Mouse (Mus musculus): Measurements from ENCODE around the gene 1810049J17Rik. TPM values are rescaled to one million over a fixed set of nuclear protein-coding genes. Genes with fewer than 3 reads are reported as not detected.

Gene 1810049J17Rik
- polyA plus RNA-seq, 1 experiment from 2014 or later: 0.33 TPM

DNA sequence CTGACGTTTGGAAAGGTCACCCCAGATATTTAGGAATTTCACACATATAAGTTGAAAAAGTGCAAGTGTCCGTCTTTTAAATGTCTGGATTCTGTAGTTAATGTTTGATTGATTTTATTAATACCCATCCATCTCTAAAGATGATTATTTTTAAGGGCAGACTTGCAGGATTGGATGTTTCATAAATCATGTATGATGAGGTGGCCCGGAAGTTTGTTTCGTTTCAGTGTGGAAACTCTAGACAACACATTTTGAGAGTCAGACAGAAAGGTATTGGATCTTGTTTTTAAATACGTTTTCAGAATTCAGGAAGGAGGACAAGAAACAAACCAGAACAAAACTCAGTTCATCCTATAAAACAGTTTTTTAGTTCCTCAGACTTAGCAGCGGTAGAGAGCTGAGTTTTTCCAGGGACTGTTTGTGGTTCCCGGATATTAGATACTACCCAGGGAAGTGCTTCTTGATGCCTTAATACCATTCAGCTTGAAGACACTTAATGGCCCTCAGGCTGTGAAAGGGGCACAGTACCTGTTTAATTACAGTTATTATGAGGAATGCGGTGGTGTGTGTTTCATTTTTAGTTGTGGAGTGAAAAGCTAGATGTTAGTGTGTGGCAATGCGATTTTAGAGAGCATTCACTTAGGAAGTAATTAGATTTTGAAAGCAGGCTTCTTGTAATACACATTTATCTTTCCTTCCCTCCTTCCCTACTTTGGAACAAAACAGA lies 1.1 kb upstream of the 1810049J17Rik start:
- Histone ChIP-seq H3K4me3 (ENCODE audit: low read depth, low read length) (peak overlapping the region; percentile 93), H3K27me3 (replicated peaks; ENCODE audit: insufficient read depth, low read length) (no peaks in the 10 kb centered on the region), H3K27ac (ENCODE audit: low read length) (peak overlapping the region; percentile 95), H3K9me3 (ENCODE audit: low read length) (no peaks in the 10 kb centered on the region), H3K4me2 (replicated peaks; ENCODE audit: low read depth, low read length) (peak overlapping the region; percentile 75), H3K36me3 (ENCODE audit: insufficient read depth, low read length) (no peaks in the 10 kb centered on the region), H3K9ac (replicated peaks; ENCODE audit: low read depth) (peak overlapping the region; percentile 84), H3K4me1 (ENCODE audit: insufficient read depth, low read depth, low read length) (peaks cover 4% of the 10 kb centered on the region; the same call in 1 of the 2 replicates)
- 6% methylated on average over 9 of the region's 9 CpGs for WGBS
- ATAC-seq (no peak), DNase-seq (ENCODE audit: low spot score) (peak; percentile 42)
- TF ChIP-seq EP300 (IDR thresholded peaks at IDR 0.05) (no peak), CTCF (IDR thresholded peaks at IDR 0.05) (no peak)

DNA sequence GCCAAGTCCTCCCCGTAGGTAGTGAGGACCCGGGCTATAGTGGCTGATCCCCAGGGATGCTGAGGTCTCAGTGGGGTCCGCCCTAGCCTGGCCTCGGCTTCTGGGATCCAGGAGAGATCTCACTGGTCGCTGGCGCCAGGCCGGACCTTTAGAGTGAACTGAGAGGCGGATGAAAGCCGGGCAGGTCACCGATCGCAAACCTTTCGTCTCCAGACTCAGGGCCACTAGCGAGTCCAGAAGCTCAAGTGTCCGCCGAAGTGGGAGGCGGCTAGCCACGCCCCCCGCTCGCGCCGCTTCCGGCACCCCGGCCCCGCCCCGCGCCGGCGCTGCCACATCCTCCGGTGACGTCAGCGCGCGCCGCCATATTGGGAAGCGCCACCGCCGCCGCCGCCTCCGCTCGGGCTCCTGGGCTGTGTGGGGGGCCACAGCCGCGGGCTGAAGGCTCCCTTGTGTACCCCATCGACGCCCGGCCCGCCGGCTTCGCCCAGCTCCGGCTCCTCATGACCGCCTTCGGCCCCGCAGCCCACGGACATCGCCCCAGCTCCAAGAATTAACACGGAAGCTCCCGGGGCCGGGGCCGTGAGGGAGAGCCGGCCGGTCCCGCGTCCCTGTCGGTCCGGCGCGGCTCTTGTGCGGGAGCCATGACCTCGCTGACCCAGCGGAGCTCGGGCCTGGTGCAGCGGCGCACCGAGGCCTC lies 460 bp downstream of the 1810049J17Rik start, which contains the start of gene Golph3:
Gene Golph3, plus strand, starts transcription at position 360 of the 697 bp plus-strand sequence.
- TF ChIP-seq EP300 (IDR thresholded peaks at IDR 0.05): no peak
- TF ChIP-seq CTCF (IDR thresholded peaks at IDR 0.05): no peak
- no peaks in the 10 kb centered on the region for H3K9me3 ChIP-seq (ENCODE audit: low read length)
- peak within 1 kb of the TSS; percentile 93 for H3K4me3 ChIP-seq (ENCODE audit: low read depth, low read length)
- H3K36me3 ChIP-seq (ENCODE audit: insufficient read depth, low read length): no peaks in the 10 kb centered on the region
- no peaks in the 10 kb centered on the region for H3K27me3 ChIP-seq (replicated peaks; ENCODE audit: insufficient read depth, low read length)
- DNase-seq (ENCODE audit: low spot score) (peak; percentile 98), ATAC-seq (peak; percentile 93)
- WGBS: under 1% methylated on average over 55 of the region's 74 CpGs
- peak within 1 kb of the TSS; percentile 75 for H3K4me2 ChIP-seq (replicated peaks; ENCODE audit: low read depth, low read length)
- peak within 1 kb of the TSS; percentile 95 for H3K27ac ChIP-seq (ENCODE audit: low read length)
- H3K4me1 ChIP-seq (ENCODE audit: insufficient read depth, low read depth, low read length): peaks cover 2% of the 10 kb centered on the region; the same call in 1 of the 2 replicates
- H3K9ac ChIP-seq (replicated peaks; ENCODE audit: low read depth): peak within 1 kb of the TSS; percentile 84

DNA sequence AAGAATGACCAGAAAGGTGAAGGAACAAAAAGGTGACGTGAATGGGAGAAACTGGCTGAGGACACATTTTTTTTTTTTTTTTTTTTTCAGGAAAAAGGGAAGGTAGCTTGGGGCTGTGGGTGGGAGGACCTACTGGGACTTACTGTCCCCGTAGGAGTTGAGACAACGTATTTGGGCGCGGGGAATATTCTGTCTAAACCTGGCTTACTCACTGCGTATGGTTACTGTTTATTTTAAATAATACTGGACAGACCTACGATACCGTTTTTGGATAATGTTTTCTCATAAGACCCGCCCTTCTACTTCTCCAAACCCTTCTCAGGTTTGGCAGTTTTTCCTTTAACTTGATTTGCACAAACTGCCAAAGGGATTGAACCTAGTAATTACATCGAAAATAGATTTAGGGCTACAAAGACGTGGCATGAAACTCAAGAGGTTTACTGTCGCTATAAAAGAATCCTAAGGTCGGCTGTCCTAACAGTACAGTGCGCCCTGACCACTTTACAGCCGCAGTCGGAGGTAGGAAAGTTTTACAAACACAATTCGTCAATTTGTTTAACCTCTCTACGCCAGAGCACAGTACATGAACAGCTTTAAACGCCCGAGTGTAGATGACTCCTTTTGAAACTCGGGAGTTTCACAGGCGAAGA lies 1.1 kb downstream of the 1810049J17Rik start:
- DNase-seq (ENCODE audit: low spot score) (peak; percentile 38), ATAC-seq (no peak; the same call in 1 of the 2 replicates)
- H3K27me3 ChIP-seq (replicated peaks; ENCODE audit: insufficient read depth, low read length): no peaks in the 10 kb centered on the region
- no peaks in the 10 kb centered on the region for H3K9me3 ChIP-seq (ENCODE audit: low read length)
- H3K36me3 ChIP-seq (ENCODE audit: insufficient read depth, low read length): no peaks in the 10 kb centered on the region
- H3K4me3 ChIP-seq (ENCODE audit: low read depth, low read length): peak overlapping the region; percentile 93
- peak overlapping the region; percentile 84 for H3K9ac ChIP-seq (replicated peaks; ENCODE audit: low read depth)
- H3K27ac ChIP-seq (ENCODE audit: low read length): peak overlapping the region; percentile 95
- WGBS: 3% methylated on average over 22 of the region's 22 CpGs
- peak overlapping the region; percentile 75 for H3K4me2 ChIP-seq (replicated peaks; ENCODE audit: low read depth, low read length)
- no peaks in the 10 kb centered on the region; the same call in 1 of the 2 replicates for H3K4me1 ChIP-seq (ENCODE audit: insufficient read depth, low read depth, low read length)
- no peak for TF ChIP-seq CTCF (IDR thresholded peaks at IDR 0.05)
- no peak for TF ChIP-seq EP300 (IDR thresholded peaks at IDR 0.05)

DNA sequence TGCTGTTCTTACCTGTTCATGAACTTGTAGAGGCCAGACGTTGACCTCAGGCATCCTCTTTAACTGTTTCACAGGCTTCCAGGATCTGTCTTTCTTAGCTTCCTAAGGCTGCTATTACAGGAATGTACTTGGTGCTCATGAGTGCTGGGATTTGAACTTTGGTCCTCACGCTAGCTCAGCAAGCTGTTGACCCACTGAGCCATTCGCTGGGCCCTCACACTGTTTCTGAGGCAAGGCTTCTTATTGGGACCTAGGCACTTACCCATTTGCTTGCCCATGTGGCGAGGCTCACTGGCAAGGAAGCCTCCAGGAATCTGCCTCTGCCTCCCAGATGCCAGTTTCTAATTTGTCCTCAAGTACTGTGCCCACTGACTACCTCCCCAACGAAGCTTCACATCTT lies 1.8 kb downstream of the 1810049J17Rik start:
- H3K36me3 ChIP-seq (ENCODE audit: insufficient read depth, low read length): no peaks in the 10 kb centered on the region
- ATAC-seq: no peak
- 47% methylated on average over 5 of the region's 5 CpGs for WGBS

DNA sequence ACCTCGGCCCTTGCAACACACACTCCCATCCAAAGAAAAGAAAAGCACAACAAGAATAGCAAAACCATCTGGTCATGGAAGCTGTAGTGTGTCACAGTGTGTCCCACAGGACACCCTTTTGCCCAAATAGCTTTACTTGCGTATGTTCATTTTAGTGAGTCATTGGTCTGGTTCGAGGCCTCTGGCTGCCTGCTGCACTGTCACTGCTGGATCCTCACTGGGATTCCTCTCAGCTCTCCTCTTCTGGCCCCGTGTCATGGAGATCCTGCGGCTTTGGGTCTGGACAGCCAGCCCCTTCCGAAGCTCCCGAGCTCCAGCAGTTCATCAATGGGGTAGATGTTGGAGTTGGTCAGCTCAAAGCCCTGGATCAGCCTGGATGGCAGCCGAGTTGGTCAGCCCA lies 3.2 kb downstream of the 1810049J17Rik start:
- no peak for DNase-seq (ENCODE audit: low spot score)
- Histone ChIP-seq H3K9me3 (ENCODE audit: low read length) (no peaks in the 10 kb centered on the region), H3K27ac (ENCODE audit: low read length) (no peak overlapping the region), H3K9ac (replicated peaks; ENCODE audit: low read depth) (no peak overlapping the region), H3K27me3 (replicated peaks; ENCODE audit: insufficient read depth, low read length) (no peaks in the 10 kb centered on the region), H3K4me1 (ENCODE audit: insufficient read depth, low read depth, low read length) (no peaks in the 10 kb centered on the region), H3K4me2 (replicated peaks; ENCODE audit: low read depth, low read length) (no peak overlapping the region), H3K36me3 (ENCODE audit: insufficient read depth, low read length) (no peaks in the 10 kb centered on the region), H3K4me3 (ENCODE audit: low read depth, low read length) (no peak overlapping the region)
- no peak for TF ChIP-seq CTCF (IDR thresholded peaks at IDR 0.05)
- TF ChIP-seq EP300 (IDR thresholded peaks at IDR 0.05): no peak
- 82% methylated on average over 8 of the region's 8 CpGs for WGBS
- no peak for ATAC-seq

More for the DNA sequence above, 1.8 kb downstream of the 1810049J17Rik start:
- no peak for TF ChIP-seq EP300 (IDR thresholded peaks at IDR 0.05)
- TF ChIP-seq CTCF (IDR thresholded peaks at IDR 0.05): no peak
- Histone ChIP-seq H3K9ac (replicated peaks; ENCODE audit: low read depth) (no peak overlapping the region), H3K9me3 (ENCODE audit: low read length) (no peaks in the 10 kb centered on the region), H3K27me3 (replicated peaks; ENCODE audit: insufficient read depth, low read length) (no peaks in the 10 kb centered on the region), H3K4me2 (replicated peaks; ENCODE audit: low read depth, low read length) (peak overlapping the region; percentile 75; the same call in 1 of the 2 replicates), H3K4me3 (ENCODE audit: low read depth, low read length) (no peak overlapping the region), H3K4me1 (ENCODE audit: insufficient read depth, low read depth, low read length) (no peaks in the 10 kb centered on the region; the same call in 1 of the 2 replicates), H3K27ac (ENCODE audit: low read length) (no peak overlapping the region)
- no peak for DNase-seq (ENCODE audit: low spot score)

DNA sequence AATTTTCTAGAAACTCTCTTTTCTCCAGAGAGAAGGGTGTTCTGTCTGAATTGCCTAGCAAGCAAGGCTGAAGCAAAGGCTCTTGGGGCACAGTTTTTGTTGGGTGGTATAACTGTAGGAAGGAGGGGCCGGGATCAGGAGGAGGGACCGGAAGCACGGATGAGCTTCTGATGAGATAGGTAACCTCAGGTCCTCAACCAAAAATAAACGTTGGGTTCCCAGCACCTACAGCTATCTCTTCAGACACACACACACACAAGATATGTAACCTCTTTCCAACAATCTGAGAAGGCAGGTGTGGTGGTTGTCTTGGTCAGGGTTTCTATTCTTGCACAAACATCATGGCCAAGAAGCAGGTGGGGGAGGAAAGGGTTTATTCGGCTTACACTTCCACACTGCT lies 4.4 kb downstream of the 1810049J17Rik start:
- H3K36me3 ChIP-seq (ENCODE audit: insufficient read depth, low read length): no peaks in the 10 kb centered on the region
- no peak overlapping the region for H3K4me3 ChIP-seq (ENCODE audit: low read depth, low read length)
- no peak for TF ChIP-seq EP300 (IDR thresholded peaks at IDR 0.05)
- TF ChIP-seq CTCF (IDR thresholded peaks at IDR 0.05): no peak
- H3K4me2 ChIP-seq (replicated peaks; ENCODE audit: low read depth, low read length): no peak overlapping the region
- 73% methylated on average over 5 of the region's 5 CpGs for WGBS
- no peak overlapping the region for H3K9ac ChIP-seq (replicated peaks; ENCODE audit: low read depth)
- ATAC-seq: no peak
- no peak overlapping the region for H3K27ac ChIP-seq (ENCODE audit: low read length)
- no peaks in the 10 kb centered on the region for H3K9me3 ChIP-seq (ENCODE audit: low read length)
- no peak for DNase-seq (ENCODE audit: low spot score)
- no peaks in the 10 kb centered on the region for H3K27me3 ChIP-seq (replicated peaks; ENCODE audit: insufficient read depth, low read length)
- no peaks in the 10 kb centered on the region for H3K4me1 ChIP-seq (ENCODE audit: insufficient read depth, low read depth, low read length)

All from lung, postnatal 0 days (tissue).